Mouse (Mus musculus): ENCODE measurements at regions not wholly inside any gene's neighbourhood (a gene's known extent, or its start where the extent isn't known, plus 50 kb on each side); places are given as distances from the start of the nearest gene placed in this dataset.

DNA sequence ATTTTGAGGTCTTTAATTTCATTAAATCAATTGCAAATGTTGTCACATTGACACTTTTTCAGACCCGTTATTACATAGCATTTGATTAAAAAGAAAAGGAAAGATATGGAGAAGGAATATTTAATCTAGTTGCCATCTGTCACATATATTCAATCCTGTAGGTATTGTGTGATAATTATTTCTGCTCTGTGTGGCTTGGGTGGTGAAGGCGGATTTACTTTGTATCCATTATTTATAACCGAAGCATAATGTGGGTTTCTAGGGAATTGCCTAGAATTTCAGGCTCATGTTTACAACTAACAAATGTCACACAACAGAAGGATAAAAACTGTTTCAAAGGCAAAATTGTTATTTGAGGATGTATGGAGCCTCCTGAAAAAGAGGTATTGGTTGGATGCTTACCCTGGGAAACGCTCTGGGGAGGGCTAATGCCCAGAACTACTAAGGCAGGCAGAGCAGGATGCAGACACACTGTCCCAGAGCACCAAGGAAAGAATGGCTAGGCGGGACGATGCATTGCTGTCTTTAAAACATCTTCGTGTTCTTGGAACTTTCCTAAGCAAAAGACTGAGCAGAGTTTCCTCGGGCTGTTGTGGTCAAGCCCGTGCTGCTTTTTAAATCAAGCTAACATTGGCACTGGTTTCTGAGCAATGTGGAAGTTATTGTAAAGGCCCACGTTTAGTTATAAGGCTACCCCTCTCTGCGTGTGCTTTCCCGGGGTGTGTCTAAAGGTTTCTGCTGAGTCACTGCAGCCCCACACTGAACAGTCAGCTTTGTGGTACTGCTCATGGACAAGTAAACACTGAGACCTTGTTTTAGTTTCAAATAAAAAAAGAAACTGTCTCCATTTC is 105.8 kb upstream of the Sgk1 start:
- no peak for DNase-seq (ENCODE audit: low read depth, low spot score)

DNA sequence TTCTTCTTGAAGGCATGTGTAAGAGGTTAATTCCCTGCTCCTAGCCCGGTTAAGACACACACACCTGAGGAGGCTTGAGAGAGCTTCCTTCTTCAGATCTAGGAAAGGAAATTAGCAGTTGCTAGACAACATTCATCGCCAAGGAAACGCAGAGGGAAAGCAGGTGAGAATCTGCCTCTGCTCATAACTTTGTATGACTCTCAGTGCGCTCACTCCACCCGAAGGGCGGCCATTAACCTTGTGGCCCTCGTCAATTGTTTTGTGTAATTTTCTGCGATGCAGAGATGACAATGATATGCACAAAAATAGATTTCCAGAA is 105.3 kb upstream of the Sgk1 start:
- no peak for DNase-seq (ENCODE audit: low read depth, low spot score)

DNA sequence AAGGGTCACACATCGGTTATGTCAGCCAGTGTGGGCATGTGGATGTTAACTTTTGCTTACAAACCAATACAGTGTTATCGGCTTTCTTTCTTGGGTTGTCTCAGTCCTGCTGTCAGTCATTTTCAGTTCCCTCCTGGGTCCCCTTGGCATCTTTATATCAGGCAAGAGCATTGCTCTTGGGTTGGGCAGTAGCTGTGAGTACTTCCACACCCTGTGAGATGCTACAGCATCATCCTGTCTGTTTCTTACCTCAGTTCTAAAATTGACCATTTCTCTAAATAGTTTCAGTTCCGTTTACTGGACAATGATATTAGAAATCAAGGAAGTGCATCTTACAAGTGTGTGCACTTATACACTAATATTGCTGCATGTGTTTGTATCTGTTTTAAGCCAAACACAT is 104.9 kb upstream of the Sgk1 start:
- no peak for DNase-seq (ENCODE audit: low read depth, low spot score)

DNA sequence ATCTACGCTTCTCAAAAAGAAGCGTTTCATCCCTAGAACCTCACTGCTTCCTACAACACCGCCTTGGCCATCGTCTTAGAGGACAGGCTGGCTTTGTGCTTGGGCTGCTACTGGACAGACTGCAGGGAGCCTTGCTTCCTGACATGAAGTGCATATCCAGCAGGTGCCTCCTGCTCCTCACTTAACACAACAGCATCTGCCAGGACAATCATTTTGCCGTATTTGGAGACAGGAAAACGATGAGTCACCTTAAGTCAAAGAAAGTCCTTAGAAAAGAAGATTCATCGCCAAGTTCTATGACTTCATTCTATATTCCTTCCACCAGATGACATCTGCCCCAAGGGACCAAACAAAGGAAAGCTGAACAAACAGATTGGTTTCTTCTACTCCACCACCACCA is 98.5 kb upstream of the Sgk1 start:
- no peak for DNase-seq (ENCODE audit: low read depth, low spot score)

DNA sequence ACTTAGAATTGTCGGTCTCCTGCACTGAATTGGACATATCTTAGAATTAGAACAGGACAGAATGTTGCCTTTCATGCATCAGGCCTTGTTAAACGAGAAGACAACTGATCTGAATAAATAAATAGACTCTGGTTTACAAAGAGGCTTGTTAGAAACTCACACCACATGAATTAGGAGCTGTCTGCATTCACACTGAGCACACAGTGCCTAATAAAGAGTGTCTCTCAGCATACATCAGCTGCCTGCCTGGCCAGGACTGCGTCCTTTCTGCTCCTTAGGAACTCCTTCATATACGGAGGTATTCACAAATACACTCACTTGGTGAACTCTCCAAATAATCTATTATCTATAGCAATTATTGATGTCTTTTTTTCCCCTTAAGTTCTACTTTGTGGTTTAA is 96.9 kb upstream of the Sgk1 start:
- DNase-seq (ENCODE audit: low read depth, low spot score), result no peak

DNA sequence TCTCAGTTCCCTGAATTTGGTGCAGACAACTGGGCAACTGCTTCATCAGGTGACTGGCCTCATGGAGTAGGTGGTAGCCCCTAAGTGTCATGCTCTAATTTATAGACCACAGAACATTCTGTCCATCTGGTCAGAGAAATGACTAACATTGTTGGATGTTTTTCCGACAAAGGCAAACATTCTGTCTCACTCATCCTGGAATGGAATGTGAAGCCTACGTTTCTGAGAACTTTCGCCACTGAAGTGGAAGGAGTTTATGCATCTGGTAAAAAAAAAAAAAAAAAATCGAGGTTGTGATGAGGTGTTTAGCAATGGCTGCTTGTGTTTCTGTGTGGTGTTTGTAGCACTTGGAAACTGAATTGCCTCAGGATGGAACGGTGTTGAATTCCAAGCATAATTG is 96.2 kb upstream of the Sgk1 start:
- no peak for DNase-seq (ENCODE audit: low read depth, low spot score)

DNA sequence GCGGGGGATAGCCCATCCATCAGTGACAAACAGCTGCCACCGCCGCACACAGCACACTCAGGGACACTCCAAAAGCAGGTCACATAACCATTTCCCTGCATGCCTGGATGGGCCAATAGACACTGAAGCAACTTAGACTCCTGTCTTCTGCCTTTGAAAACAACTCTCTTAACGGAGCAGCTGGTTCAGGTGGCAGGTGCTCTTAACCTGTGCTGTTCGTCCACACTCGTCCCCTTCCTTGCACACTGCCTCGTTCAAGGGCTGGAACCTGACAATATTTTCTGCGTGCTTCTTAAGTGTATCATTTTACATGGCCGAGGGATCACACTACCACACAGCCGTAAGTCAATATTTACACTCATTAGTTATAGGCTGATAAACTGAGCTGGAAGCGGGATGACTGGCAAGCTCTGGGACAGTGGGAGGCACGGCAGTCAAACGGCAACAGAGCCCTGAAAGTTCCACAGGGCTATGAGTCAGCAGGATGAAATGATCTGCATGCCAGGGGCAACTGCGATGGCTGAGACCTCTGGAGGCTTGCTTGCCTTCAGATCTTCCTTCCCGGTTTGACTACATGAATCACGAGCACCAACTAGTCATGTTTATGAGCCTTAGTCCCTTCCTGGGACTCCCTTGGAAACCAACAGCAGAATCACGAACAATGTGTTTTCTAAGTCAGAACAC is 92.0 kb upstream of the Sgk1 start:
- DNase-seq (ENCODE audit: low read depth, low spot score), result no peak

DNA sequence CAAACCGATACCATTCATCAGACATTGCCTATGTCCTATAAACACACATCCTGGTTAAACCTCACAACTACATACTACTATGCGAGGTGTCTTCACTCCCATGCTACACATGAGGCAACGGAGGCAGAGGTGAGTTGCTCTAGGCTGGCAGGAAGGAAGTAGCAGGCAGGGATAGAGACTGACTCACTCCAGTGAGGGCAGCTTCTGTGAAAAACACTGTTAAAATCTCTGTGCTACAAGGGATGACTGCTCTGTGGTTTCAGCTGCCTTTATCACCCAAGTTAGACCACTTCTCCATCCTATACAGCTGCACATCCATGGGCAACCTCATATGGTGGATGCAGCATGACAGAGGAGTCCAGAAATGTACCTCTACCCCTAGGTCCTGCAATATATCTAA is 91.0 kb upstream of the Sgk1 start:
- no peak for DNase-seq (ENCODE audit: low read depth, low spot score)

DNA sequence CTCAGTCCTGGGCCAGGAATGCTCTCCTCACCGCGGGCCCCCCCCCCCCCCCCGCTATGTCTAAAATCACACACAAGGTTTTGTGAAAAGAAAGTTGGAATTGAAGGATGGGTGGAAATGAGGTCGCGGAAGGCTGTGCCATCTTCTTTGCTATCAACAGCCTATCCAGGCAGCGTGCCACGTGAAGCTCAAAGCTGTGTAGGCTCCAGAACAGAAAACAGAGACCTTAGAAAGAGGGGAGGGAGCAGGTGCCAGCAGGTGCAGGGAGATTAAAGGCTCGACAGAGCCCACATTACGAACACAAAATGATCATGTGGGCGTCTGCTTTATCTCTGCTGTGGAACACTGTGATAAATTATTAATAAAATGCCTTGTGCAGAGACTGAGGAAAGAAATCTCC is 89.6 kb upstream of the Sgk1 start:
- no peak for DNase-seq (ENCODE audit: low read depth, low spot score)

DNA sequence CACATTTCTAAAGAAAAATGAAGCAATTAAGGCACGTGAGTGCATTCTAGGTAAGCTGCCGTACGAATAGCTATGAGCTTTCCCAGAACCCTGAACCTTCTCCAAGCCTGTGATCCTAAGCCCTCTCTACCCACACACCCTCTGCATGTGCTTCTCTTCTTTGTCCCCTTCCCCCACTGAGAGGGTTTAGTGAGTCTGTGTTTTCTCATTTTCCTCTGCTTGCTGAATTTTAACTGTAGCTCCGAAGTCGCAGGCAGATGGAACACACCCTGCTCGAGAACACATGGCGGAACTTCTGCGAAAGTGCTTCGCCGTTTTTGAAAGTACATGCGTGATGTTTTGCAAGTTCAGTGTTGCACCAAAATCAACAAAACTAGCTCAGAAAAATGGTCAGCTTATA is 88.3 kb upstream of the Sgk1 start:
- DNase-seq (ENCODE audit: low read depth, low spot score), result peak; percentile 60

DNA sequence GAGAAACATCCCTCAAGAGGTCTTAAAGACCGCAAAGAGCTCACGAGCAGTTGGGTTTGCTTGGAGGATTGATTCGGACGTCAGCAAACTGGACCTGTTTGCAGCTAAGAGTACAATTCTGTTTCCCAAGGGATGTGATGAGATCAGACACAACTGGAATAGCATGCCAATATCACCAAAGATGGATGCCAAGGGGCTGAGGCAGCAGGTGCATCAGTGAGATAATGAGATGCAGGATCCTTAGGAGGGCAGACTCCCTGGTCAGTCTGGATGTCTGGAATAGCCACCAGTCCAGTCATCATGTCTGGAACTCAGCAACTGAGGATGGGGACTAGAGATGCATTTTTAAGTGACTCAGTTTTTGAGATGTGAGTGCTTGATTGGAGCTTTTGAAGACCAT is 85.6 kb upstream of the Sgk1 start:
- DNase-seq (ENCODE audit: low read depth, low spot score), result no peak

DNA sequence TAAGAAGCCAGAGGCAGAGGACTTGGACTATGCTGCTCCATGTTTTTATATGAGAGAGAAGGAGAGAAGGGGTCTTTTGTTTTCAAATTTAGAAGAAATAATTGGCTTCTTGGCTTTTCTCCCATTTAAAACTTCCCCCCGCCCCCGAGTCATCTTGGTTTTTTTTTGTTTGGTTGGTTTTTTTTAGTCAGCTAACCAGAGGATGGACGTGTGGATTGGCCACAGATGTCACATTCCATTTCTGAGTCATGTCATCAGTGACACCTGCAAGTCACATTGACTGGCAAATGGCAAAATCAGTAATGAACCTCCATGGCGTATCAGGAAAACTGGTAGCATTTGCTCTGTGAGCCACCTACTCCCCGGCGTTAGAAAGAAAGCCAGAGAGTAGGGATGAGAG is 83.9 kb upstream of the Sgk1 start:
- no peak for DNase-seq (ENCODE audit: low read depth, low spot score)

DNA sequence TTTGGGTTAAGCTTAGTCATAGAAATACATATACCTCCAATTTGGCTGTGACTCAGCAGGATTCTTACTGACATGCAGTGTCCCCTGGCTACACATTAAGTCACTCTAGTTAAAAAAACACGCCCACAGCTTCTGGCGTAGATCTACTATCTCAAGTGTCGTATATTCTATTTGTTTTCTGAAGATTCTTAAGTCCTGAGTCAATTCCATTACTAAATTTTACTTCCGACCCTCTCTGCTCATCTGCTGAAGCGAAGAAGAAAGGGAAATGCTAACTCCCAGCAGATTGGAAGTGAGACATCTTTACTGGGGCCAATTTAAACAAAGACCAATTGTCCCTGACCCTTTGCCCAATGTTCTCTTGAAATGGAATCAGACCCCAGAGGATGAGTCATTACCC is 80.4 kb upstream of the Sgk1 start:
- peak; percentile 22 for DNase-seq (ENCODE audit: low read depth, low spot score)

DNA sequence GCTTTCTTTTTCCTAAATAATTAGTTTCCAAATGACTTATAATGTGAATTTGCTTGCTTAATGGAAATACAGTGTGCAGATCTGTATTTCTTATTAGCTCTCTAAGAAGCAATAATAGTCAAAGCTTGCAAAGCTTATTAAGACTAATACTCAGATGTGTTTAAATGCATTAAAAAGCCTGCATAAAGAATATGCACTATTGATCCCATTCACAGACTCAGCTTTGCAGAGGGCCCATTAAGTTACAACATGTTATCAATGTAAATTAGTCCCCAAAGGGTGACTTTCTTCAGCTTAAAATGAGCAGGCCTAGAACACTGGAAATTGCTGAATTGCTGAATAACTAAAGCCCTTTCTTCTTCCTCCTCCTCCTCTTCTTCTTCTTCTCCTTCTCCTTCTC is 78.8 kb upstream of the Sgk1 start:
- DNase-seq (ENCODE audit: low read depth, low spot score), result no peak

DNA sequence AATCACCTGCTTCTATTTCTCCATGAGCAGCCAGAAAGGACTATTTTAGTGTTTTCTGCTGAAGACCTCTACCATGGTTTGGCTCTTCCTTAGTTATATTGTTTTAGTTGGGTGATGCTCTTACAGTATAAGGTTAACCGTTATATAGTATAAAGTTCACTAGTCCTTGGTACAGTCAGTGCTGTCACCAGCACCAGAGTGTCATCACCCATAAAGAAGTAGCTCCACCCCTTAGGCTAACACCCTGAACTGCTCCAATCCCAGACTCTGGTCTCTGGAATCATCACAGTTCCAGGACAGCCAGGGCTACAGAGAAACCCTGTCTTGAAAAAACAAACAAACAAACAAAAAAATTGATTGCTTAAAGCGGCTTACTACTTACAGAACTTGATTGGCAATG is 77.2 kb upstream of the Sgk1 start:
- no peak for DNase-seq (ENCODE audit: low read depth, low spot score)

DNA sequence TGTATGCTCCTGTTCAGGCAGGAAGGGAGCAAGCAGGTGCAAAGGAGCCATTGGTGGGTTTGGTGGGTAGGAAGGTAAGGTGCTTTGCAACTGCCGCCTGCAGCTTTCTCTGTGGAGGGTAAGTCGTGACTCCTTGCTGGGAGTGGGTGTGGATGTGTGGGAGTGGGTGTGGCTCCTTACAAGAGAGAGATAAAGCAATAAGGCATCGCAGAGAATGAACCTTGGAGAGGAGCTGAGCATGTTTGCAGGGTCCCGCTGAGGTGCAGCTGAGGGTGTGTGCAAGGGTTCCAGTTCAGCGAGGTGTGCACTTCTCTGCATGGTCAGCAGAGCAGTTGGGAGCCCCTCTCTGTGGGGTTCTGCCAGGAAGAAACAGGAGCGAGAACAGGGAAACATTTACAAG is 76.4 kb upstream of the Sgk1 start:
- DNase-seq (ENCODE audit: low read depth, low spot score), result peak; percentile 35

DNA sequence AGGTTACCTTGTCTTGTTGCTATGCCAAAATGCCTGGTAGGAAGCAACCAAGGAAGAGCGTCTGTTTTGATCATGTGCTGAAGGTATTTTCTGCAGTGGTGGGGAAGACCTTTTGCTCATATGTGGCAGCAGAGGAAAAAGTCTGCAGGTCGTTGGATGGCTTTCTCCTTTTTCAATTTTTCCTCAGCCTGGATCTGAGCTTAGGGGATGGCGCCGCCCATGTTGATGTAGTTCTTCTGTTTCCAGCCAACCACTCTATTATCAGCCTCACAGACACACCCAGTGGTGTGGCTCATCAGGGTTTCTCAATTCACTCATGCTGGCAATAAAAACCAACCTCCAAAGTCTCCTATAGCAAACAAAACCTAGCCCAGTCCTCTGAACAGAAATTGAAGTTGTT is 75.3 kb upstream of the Sgk1 start:
- no peak for DNase-seq (ENCODE audit: low read depth, low spot score)

DNA sequence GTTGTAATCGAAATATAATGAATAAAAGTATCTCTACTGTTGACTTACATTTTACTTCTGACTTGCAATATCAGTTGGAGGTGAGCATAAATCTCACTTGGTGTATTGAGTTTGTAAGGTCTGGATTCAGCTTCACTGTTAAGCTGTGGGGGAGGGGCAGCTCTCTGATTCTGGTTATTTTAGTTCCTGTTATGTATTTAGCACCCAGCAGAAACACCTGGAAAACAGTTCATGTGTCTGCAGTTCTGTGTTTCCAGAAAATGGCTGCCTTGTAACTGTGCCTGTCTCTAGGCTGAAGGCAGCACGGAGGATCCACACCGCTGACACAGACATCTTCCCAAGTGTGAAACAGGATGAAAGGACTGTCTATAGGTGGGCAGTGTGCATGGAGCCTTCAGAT is 62.3 kb upstream of the Sgk1 start:
- DNase-seq (ENCODE audit: low read depth, low spot score), result no peak

DNA sequence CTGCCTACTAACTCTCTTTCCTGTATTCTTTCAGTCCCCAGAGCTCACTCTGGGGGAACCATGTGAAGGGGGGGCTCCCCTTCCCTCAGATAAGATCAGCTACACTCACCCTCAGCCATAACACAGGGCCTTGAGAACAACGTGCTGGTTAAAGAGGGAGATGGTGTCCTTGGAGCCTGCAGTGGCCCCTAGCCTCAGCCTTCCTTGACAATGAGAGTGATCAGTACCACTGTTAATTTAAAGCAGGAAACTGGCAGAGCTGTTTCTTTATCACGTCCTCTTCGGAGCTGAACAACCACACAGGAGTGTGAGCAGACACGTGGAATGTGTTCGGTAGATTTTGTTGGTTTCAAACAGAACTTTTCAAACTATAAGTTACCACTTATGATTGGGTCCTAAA is 60.6 kb upstream of the Sgk1 start:
- no peak for DNase-seq (ENCODE audit: low read depth, low spot score)

DNA sequence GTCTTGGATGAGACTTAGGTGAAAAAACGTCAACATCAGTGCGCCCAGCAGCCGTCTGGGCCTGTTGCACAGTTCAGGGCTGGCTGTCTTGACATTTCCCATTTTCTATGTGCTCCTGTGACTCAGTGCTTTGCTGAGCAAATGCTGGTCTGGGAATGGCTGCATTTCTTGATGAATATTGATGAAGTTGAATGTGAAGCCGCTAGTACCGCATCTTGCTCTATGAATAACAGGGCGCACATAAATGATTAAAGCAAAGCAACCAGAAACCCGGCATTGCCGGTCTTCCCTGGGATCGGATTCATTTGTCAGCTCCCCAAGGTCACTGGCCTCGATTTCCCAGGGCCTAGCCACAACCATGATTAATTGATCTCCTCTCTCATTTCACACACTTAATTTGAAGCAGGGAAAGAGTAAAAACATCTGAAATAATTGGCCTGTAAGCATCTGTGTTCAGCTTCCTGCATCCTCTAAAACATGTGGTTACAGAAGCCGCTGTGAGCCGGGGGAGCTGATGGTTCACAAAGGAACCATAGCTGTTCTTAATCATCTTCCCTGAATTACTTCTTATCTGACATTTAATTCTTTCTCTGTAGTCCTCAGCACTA is 57.5 kb upstream of the Sgk1 start:
- DNase-seq (ENCODE audit: low read depth, low spot score), result no peak

DNA sequence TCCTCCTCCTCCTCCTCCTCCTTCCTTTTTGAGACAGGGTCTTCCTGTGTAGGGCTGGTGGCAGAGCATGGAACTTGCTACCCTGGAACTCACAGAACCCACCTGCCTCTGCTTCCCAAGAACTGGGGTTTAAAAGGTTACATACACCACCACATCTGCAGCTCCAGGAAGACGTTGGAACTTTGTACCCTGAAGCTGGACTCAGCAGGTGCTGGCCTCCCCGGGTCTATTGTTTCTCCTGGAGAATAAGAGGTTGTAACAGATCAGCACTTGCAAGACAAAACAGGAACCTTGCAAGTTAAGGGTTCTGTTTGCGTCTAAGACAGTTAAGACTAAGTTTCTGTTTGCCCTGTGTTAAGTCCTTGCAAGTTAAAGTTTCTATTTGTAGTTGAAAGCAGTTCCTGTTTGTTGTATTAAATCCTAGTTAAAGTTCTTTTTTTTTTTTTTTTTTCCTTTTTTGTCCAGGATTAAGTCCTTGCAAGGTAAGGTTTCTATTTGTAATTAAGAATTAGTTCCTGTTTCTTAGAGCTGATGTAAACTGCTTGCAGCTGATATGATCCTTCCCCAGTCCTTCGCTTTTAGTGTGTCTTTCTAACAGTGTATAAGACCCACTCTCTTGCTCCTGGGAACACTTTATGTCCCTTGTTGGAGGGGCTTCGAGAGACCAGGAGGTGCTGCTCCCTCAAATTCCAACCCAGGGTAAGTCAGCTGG is 55.0 kb upstream of the Sgk1 start:
- no peak for DNase-seq (ENCODE audit: low read depth, low spot score)

DNA sequence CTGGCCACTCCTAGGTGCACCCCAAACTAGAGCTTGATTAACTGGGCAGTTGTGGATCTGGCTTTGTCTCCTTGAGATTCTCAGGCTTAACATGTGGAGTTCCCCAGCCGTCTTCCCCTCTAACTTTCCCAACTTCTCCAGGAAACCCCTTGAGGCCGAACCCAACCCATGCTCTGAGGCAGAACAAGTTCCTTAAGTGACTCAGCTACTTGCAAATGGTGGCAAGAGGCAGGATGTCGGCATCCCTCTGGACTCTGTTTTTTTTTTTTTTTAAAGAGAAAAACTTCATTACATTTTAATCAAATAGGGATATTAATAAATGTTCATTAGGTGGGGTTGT is 54.5 kb upstream of the Sgk1 start:
- no peak for DNase-seq (ENCODE audit: low read depth, low spot score)
